Mouse (Mus musculus) ZHBTc4 (cell line): Measurements from ENCODE around the gene Pik3ca.

Experiments
- DNase-seq: peaks from one replicate; pipeline ENCODE4 v3.0.0-alpha.2; 2011; ENCODE audit warnings: low read depth, low spot score

Gene Pik3ca

DNA sequence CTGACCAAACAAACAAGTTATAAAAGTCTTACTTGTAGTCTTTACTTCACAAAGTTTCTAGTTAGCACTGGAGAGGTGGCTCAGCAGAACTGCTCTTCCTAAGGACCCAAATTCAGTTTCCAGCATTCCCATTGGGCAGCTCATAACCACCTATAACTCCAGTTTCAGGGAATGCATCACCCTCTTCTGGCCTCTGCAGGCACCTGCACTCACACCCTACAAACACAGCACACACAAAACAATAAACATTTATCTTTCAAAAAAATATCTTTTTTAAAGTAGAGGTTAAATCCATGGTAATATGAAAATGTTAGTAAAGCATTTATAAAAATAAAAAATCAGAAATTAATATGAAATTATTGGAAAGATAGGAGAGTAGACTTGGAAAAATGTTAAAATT, 44.2 kb downstream of the Pik3ca start:
- no peak for DNase-seq

GRCm38 (mm10) chr3:32454329-32455021, 57.0 kb downstream of the Pik3ca start:
- no peak for DNase-seq

DNA sequence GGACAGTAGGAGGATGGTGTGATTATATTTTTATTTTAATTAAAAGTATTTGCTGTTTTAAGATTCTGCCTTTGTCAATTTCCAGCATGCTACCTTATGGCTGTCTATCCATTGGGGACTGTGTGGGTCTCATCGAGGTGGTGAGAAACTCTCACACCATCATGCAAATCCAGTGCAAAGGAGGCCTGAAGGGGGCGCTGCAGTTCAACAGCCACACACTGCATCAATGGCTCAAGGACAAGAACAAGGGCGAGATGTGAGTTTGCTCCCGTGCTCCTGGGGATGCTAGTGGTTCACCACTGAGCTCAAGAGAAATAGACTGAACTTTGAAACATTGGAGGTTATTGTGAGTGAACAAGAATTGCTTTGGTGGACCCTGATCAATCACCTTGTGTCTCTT, 62.3 kb downstream of the Pik3ca start:
- peak; percentile 85 for DNase-seq

- no peak for DNase-seq
These were observed 69.8 kb downstream of the Pik3ca start for GRCm38 (mm10) chr3:32467321-32467720.

DNA sequence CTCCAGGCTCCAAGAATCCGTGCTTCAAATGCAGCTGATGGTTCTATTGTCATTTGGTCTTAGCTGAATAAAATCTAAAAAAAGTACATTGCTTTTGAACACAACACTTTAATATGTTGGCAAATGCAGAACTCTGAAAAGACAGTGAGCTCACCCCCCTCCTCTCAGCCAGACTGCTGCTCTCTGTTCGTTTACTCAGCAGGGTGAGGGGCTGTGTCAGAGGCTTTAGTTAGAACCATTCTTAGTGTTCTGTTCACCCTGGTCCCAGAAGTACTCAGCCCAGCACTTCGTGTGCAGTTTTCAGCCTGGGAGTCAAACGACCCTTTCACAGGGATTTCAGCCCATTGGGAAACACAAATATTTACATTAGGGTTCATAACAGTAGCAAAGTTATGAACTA, 70.9 kb downstream of the Pik3ca start:
- no peak for DNase-seq

GRCm38 (mm10) chr3:32470449-32470848, 73.0 kb downstream of the Pik3ca start:
- DNase-seq = no peak

- no peak for DNase-seq
These were observed 73.6 kb downstream of the Pik3ca start for GRCm38 (mm10) chr3:32471098-32471497.

DNA sequence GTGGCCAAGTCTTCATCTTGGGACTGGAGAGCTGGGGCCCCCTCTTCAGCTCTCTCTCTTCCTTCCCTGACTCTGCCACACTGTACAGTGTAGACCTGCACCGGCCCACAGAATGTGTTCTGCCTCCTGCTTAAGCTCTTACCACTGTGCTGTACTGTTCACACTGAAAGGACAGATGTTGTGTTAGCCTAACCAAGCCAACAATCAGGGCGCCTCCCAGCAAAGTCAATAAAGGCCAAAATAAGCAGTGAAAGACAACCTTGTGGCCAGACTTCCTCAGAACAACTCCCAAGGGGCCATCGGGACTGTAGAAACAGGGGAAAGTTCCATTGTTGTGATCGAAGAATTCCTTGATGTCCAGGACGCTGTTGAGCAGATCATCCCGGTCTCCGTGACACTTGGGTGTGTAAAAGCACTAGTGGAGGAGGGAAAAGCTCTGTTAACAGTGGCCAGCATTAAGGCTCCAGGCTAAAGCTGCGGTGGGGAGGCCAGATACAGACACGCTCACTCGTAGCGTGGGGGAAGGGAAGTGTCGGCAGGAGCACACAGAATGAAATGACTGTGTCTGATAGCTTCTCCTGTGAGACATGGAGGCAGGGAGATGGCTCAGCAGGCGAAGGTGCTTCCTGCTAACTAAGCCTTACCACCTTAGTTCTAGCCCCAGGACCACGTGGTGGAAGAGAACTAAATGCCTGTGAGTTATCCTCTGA, 74.9 kb downstream of the Pik3ca start:
- DNase-seq = no peak

DNA sequence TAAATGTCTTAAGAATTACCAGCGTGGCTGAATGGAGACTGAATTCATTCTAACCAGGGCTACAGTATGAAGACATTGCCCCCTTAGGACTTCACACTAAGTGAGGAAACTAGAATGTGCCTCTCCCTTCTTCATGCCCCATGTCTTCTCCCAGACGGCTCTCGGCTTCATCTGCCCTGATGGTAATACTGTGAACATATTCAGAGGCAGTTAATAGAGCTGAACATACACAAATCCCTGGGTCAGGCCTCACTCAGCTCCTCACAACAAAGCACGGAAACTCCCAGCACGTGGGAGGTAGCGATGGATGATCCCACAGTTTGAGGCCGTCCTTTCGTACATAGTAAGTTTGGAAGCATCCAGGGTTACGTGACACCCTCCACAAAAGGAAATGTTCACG, 75.7 kb downstream of the Pik3ca start:
- no peak for DNase-seq

DNA sequence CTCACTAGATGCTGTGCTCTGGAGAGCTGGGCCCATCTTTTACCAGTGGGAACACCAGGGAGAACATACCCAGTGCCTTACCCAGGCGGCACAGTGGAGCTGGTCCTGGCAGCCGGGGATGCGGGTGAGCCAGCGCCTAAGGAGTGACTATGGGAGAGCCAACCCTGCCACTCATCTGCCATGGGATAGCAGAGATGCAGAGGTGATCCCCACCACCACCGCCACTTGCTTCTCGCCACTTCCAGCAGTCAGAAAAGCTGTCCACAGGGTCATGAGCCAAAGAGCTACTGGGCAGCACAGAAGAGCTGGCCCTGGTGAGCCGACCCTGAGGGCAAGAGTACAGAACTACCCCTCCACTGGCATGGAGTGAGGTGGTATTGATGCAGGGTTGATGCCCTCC, 82.5 kb downstream of the Pik3ca start:
- no peak for DNase-seq

GRCm38 (mm10) chr3:32483035-32483434, 85.6 kb downstream of the Pik3ca start:
- no peak for DNase-seq

DNA sequence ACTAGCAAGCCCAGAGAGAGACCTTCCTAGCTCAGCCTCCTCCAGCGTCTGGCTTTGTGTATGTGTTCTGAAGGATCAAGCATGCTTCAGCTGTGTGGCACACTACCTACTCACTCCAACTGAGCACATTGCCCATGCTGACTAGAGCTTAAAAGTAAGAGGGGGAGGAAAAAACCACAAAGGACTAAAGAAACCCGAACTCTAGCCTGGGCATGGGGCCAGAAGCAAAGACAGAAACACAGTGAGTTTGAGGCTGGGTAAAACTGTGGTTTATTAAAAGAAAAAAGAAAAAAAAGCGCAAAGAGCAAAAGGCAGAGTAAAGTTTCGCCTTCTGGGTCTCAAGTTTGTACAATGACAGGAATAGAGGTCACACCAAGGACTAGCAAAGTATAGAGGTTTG, 89.1 kb downstream of the Pik3ca start:
- DNase-seq = no peak

DNA sequence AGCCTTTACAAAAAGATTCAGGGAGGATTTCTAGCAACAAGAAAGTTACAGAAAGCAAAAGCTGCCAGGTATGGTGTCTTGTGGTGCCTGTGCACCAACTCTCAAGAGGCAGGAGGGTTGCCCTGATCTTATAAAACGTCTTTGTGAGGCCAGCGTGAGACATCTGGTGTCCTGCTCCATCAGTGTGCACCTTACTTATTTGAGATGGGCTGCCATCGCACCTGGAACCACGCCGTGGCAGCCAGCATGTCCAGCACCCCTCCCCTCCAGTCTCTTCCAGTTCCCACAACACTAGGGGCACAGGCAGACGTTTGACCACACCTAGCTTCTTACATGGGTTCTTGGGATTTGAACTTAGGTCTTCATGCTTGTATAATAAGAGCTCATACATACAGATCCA, 90.7 kb downstream of the Pik3ca start:
- DNase-seq = no peak

- DNase-seq = peak; percentile 23
These were observed 92.8 kb downstream of the Pik3ca start for GRCm38 (mm10) chr3:32490076-32490927.

- no peak for DNase-seq
These were observed 93.5 kb downstream of the Pik3ca start for GRCm38 (mm10) chr3:32490928-32491315.

GRCm38 (mm10) chr3:32492097-32493090, 94.9 kb downstream of the Pik3ca start, which contains the start of gene Kcnmb3:
Gene Kcnmb3 (minus strand): TSS chr3:32492231.
- no peak for DNase-seq

- DNase-seq = peak; percentile 59
These were observed 97.1 kb downstream of the Pik3ca start for GRCm38 (mm10) chr3:32494387-32495087.

DNA sequence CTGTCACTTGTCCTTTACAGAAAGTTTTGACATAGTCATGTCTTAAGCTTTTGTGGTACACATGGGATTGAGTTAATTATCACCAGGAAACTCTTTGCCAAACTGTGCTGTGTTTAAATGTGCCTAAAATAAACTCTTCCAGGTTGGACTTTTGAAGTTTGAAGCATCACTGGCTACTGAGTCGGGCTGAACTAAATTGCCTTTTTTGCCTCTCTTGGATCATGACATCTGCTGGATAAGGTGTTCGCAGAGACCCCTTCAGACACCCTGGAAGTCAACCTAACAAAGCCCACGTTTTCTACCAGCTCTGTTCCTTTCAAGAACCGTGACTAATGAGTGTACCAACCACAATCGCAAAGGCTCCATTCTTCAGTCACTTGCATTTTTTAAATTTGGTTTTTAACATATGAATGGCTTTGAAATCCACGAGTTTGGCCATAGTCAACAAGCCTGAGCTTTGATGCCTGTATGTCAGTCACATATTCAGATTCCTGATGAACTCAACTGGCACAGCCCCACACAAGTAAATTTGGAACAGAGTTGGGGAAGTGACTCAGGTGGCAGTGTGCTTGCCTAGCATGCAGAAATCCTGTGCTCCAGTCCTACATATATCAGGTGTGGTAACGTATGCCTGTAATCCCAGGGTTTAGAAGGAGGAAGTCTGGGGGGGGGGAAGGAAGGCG, 97.8 kb downstream of the Pik3ca start:
- no peak for DNase-seq

- peak; percentile 13 for DNase-seq
These were observed 98.6 kb downstream of the Pik3ca start for GRCm38 (mm10) chr3:32495856-32496710.
